Mouse (Mus musculus) midbrain, embryonic 15.5 days (tissue): ENCODE results near the gene B430306N03Rik. TPM values are rescaled to one million over a fixed set of nuclear protein-coding genes. Genes with fewer than 3 reads are reported as not detected.

ENCODE experiments used
- ATAC-seq: fragments of 200-750 bp; cut with Nextera tagmentation; replicated peaks from 2 replicates; pipeline ENCODE4 v1.8.0; 2017; ENCODE audit warnings: moderate TSS enrichment
- H3K27ac ChIP-seq: fragments of 300-500 bp; sonication (generic); 2 replicates; pipeline ENCODE4 v1.5.1; 2015; ENCODE audit warnings: mild to moderate bottlenecking, inconsistent platforms
- H3K27me3 ChIP-seq: fragments of 300-500 bp; sonication (generic); replicated peaks from 2 replicates; pipeline ENCODE4 v1.6.1; 2015; ENCODE audit warnings: inconsistent platforms
- H3K36me3 ChIP-seq: fragments of 300-500 bp; sonication (generic); replicated peaks from 2 replicates; pipeline ENCODE4 v1.6.1; 2015; ENCODE audit warnings: inconsistent platforms
- H3K4me1 ChIP-seq: fragments of 300-500 bp; sonication (generic); 2 replicates; pipeline ENCODE4 v1.6.1; 2015; ENCODE audit warnings: inconsistent platforms
- H3K4me2 ChIP-seq: fragments of 300-500 bp; sonication (generic); 2 replicates; pipeline ENCODE4 v1.6.1; 2015; ENCODE audit warnings: inconsistent platforms, mild to moderate bottlenecking, moderate library complexity
- H3K4me3 ChIP-seq: fragments of 300-500 bp; sonication (generic); 2 replicates; pipeline ENCODE4 v1.5.1; 2015; ENCODE audit warnings: mild to moderate bottlenecking, inconsistent platforms
- H3K9ac ChIP-seq: fragments of 300-500 bp; sonication (generic); 2 replicates; pipeline ENCODE4 v1.6.1; 2015; ENCODE audit warnings: mild to moderate bottlenecking, inconsistent platforms
- H3K9me3 ChIP-seq: fragments of 300-500 bp; sonication (generic); 2 replicates; pipeline ENCODE4 v1.6.1; 2016; ENCODE audit warnings: inconsistent platforms
- WGBS: fragments of 180-500 bp; shearing (Covaris S2); methylation state at CpG from one replicate; pipeline ENCODE4 v1.1.7; 2015; ENCODE audit warnings: mixed read lengths; 5-methylcytosine and 5-hydroxymethylcytosine counted together
- polyA plus RNA-seq: library from polyadenylated mRNA; unstranded; fragments of >200 nt; fragmentation: Nextera tagmentation; extraction: Ambion mirVana; gene quantifications from 2 replicates; pipeline ENCODE4 v1.2.1, GENCODE M21; 2015

The B430306N03Rik gene
- polyA plus RNA-seq, 1 experiment from 2014 or later, result 0.09 TPM

GRCm38 (mm10) chr17:48321279-48321678, 5.3 kb downstream of the B430306N03Rik start:
- H3K4me2 ChIP-seq, result no peak overlapping the region
- H3K9ac ChIP-seq, result no peak overlapping the region
- 90% methylated on average over 2 of the region's 2 CpGs for WGBS
- H3K4me1 ChIP-seq, result no peaks in the 10 kb centered on the region
- no peak overlapping the region for H3K27ac ChIP-seq
- H3K9me3 ChIP-seq, result no peaks in the 10 kb centered on the region
- H3K27me3 ChIP-seq, result no peaks in the 10 kb centered on the region
- H3K4me3 ChIP-seq, result no peak overlapping the region
- H3K36me3 ChIP-seq, result no peaks in the 10 kb centered on the region
- no peak for ATAC-seq

DNA sequence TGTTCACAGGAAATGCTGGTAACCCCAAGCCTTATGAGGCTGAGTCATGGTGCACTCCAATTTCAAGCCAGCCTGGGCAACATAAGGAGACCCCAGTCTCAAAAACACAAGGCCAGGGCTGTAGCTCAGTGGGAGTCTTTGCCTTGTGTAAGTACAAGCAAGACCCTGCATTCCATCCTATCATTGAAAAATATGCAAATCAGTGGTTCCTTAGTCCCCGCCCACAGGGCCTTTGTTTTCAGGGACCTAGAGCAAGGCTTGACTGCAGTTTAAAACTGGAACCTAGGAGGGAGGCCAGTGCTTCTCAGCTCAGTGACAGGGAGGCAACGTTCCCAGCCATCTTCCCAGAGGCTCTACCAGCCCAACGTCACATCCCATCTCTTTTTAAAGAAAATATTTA, 7.3 kb downstream of the B430306N03Rik start:
- Histone ChIP-seq H3K4me1 (no peaks in the 10 kb centered on the region), H3K9ac (no peak overlapping the region), H3K9me3 (no peaks in the 10 kb centered on the region), H3K36me3 (no peaks in the 10 kb centered on the region), H3K27ac (no peak overlapping the region), H3K4me2 (no peak overlapping the region), H3K27me3 (no peaks in the 10 kb centered on the region), H3K4me3 (no peak overlapping the region)
- WGBS, result 62% methylated on average over 3 of the region's 3 CpGs
- no peak for ATAC-seq

DNA sequence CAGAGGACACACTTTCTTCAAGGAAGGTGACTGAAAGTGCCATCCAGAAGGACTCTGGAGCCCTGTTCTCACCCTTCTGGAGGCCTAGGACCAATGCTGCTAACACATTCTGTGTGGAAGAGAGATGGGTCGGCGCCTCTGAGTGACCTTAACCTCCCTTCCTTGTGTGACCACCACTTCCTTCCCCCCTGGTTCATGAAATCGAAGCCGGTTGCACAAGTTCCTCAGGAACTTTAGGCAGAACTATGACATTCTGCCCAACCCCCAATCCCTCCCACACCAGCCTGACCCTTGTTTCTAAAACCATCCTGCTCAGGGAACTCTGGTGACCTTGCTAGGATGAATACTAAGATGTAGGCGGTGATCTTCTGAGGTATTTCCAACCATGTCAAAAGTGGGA, 8.3 kb downstream of the B430306N03Rik start:
- Histone ChIP-seq H3K9ac (no peak overlapping the region), H3K36me3 (no peaks in the 10 kb centered on the region), H3K27ac (no peak overlapping the region), H3K27me3 (no peaks in the 10 kb centered on the region), H3K4me3 (no peak overlapping the region), H3K9me3 (no peaks in the 10 kb centered on the region), H3K4me2 (no peak overlapping the region), H3K4me1 (no peaks in the 10 kb centered on the region)
- no peak for ATAC-seq
- 92% methylated on average over 5 of the region's 5 CpGs for WGBS

DNA sequence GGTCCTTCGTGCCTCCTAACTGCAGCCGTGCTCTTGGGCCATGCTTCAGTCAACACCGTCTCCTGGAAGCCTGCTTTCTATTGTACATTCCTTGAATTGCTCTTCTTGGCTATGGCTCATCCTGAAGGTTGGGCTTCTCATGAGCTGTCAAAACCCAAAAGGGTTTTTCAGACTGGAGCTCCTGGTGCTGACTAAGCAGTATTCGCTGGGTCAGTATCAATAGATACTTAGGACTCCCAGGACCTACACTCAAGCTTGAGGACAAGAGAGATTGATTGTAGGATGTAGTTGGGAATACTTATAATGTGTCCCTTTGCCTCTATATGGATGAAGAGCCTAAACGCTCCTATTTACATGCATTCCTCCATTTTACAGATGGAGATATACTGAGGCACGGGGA, 9.2 kb downstream of the B430306N03Rik start:
- ATAC-seq, result no peak
- Histone ChIP-seq H3K4me2 (no peak overlapping the region), H3K27ac (no peak overlapping the region), H3K27me3 (no peaks in the 10 kb centered on the region), H3K4me3 (no peak overlapping the region), H3K9ac (no peak overlapping the region), H3K9me3 (no peaks in the 10 kb centered on the region), H3K4me1 (no peaks in the 10 kb centered on the region), H3K36me3 (no peaks in the 10 kb centered on the region)
- WGBS, result 94% methylated on average over 6 of the region's 6 CpGs

- no peaks in the 10 kb centered on the region for H3K4me1 ChIP-seq
- no peak overlapping the region for H3K4me3 ChIP-seq
- no peak overlapping the region for H3K4me2 ChIP-seq
- no peak overlapping the region for H3K27ac ChIP-seq
- H3K27me3 ChIP-seq, result no peaks in the 10 kb centered on the region
- no peaks in the 10 kb centered on the region for H3K36me3 ChIP-seq
- H3K9ac ChIP-seq, result no peak overlapping the region
- H3K9me3 ChIP-seq, result no peaks in the 10 kb centered on the region
- ATAC-seq, result no peak
- WGBS, result 90% methylated on average over 11 of the region's 11 CpGs
Measured at GRCm38 (mm10) chr17:48325638-48326037, 9.7 kb downstream of the B430306N03Rik start.

DNA sequence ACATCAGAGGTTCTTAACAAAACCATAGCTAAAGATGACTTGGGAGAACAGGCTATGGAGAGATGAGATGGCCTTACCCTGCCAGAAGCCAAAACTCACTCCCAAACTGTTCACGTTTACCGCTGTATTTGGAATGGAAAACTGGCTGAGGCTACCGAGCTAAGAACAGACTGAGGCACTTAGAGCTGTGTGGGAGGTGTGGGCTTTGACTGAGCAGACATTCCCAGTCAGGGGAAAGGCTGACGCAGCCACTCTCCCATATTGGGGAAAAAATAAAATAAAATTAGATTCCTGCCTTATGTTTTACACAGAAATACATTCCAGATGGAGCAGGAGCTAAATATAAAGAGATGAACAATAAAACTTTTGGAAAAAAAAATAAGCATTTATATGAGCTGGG, 10.7 kb downstream of the B430306N03Rik start:
- Histone ChIP-seq H3K27me3 (no peaks in the 10 kb centered on the region), H3K4me1 (no peaks in the 10 kb centered on the region), H3K27ac (no peak overlapping the region), H3K9ac (no peak overlapping the region), H3K36me3 (no peaks in the 10 kb centered on the region), H3K4me3 (no peak overlapping the region), H3K4me2 (no peak overlapping the region), H3K9me3 (no peaks in the 10 kb centered on the region)
- 79% methylated on average over 4 of the region's 4 CpGs for WGBS
- no peak for ATAC-seq

GRCm38 (mm10) chr17:48332524-48332923, 16.6 kb downstream of the B430306N03Rik start:
- 94% methylated on average over 2 of the region's 2 CpGs for WGBS
- no peaks in the 10 kb centered on the region for H3K4me1 ChIP-seq
- no peak for ATAC-seq
- no peaks in the 10 kb centered on the region for H3K9me3 ChIP-seq
- no peak overlapping the region for H3K4me2 ChIP-seq
- no peaks in the 10 kb centered on the region for H3K27me3 ChIP-seq
- H3K36me3 ChIP-seq, result no peaks in the 10 kb centered on the region
- no peak overlapping the region for H3K4me3 ChIP-seq
- H3K27ac ChIP-seq, result no peak overlapping the region
- H3K9ac ChIP-seq, result no peak overlapping the region

GRCm38 (mm10) chr17:48334186-48334585, 18.2 kb downstream of the B430306N03Rik start:
- Histone ChIP-seq H3K27ac (no peak overlapping the region), H3K9me3 (no peaks in the 10 kb centered on the region), H3K4me3 (no peak overlapping the region), H3K36me3 (no peaks in the 10 kb centered on the region), H3K9ac (no peak overlapping the region), H3K4me1 (no peaks in the 10 kb centered on the region), H3K4me2 (no peak overlapping the region), H3K27me3 (no peaks in the 10 kb centered on the region)
- 84% methylated on average over 4 of the region's 4 CpGs for WGBS
- no peak for ATAC-seq

- Histone ChIP-seq H3K4me1 (no peaks in the 10 kb centered on the region), H3K9me3 (no peaks in the 10 kb centered on the region), H3K36me3 (no peaks in the 10 kb centered on the region), H3K4me3 (no peak overlapping the region), H3K27ac (no peak overlapping the region), H3K9ac (no peak overlapping the region), H3K27me3 (no peaks in the 10 kb centered on the region), H3K4me2 (no peak overlapping the region)
- WGBS, result 3% methylated on average over 6 of the region's 6 CpGs
- no peak for ATAC-seq
Measured at GRCm38 (mm10) chr17:48336857-48337256, 20.9 kb downstream of the B430306N03Rik start.

- Histone ChIP-seq H3K27me3 (no peaks in the 10 kb centered on the region), H3K27ac (no peak overlapping the region), H3K4me2 (no peak overlapping the region), H3K36me3 (no peaks in the 10 kb centered on the region), H3K4me3 (no peak overlapping the region), H3K9ac (no peak overlapping the region), H3K4me1 (no peaks in the 10 kb centered on the region), H3K9me3 (no peaks in the 10 kb centered on the region)
- WGBS, result 83% methylated on average over 1 of the region's 1 CpGs
- no peak for ATAC-seq
Measured at GRCm38 (mm10) chr17:48340267-48340666, 24.3 kb downstream of the B430306N03Rik start.

- Histone ChIP-seq H3K4me2 (no peak overlapping the region), H3K27ac (no peak overlapping the region), H3K36me3 (no peaks in the 10 kb centered on the region), H3K4me3 (no peak overlapping the region), H3K27me3 (no peaks in the 10 kb centered on the region), H3K9me3 (no peaks in the 10 kb centered on the region), H3K4me1 (no peaks in the 10 kb centered on the region), H3K9ac (no peak overlapping the region)
- WGBS, result 75% methylated on average over 3 of the region's 3 CpGs
- ATAC-seq, result no peak
Measured at GRCm38 (mm10) chr17:48341947-48342346, 26.0 kb downstream of the B430306N03Rik start.

GRCm38 (mm10) chr17:48343065-48343464, 27.1 kb downstream of the B430306N03Rik start:
- Histone ChIP-seq H3K9me3 (no peaks in the 10 kb centered on the region), H3K36me3 (no peaks in the 10 kb centered on the region), H3K27me3 (no peaks in the 10 kb centered on the region), H3K4me3 (no peak overlapping the region), H3K27ac (no peak overlapping the region), H3K9ac (no peak overlapping the region), H3K4me1 (no peaks in the 10 kb centered on the region), H3K4me2 (no peak overlapping the region)
- 91% methylated on average over 2 of the region's 2 CpGs for WGBS
- ATAC-seq, result no peak

GRCm38 (mm10) chr17:48345824-48346223, 29.9 kb downstream of the B430306N03Rik start:
- H3K36me3 ChIP-seq, result no peaks in the 10 kb centered on the region
- ATAC-seq, result no peak
- 82% methylated on average over 4 of the region's 4 CpGs for WGBS

DNA sequence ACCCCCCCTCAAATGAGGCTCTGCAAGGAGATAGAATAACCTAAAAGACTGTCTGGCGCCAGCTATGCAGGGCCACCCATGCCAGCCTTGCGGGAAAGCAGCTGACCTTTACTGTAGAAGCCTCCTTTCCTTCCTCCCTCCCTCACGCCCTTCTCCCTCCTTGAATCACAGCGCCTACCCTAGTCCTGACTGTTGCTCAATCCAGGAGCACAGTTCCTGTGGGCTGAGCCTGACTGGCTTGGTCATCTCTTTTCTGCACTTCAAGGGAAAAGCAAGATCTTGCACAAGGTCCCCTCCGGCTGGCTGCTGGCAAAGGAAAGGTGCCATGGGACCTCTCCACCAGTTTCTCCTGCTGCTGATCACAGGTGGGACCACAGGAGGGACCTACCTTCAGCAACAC, 30.3 kb downstream of the B430306N03Rik start, which contains the start of gene Trem2:
TSS of gene Trem2 (plus strand) at position 171 of the 400 bp plus-strand sequence.
- no peak within 1 kb of the TSS for H3K4me3 ChIP-seq
- no peak for ATAC-seq
- 79% methylated on average over 5 of the region's 5 CpGs for WGBS

More at GRCm38 (mm10) chr17:48345824-48346223, 29.9 kb downstream of the B430306N03Rik start:
- Histone ChIP-seq H3K4me1 (no peaks in the 10 kb centered on the region), H3K9me3 (no peaks in the 10 kb centered on the region), H3K4me3 (no peak overlapping the region), H3K4me2 (no peak overlapping the region), H3K27ac (no peak overlapping the region), H3K9ac (no peak overlapping the region), H3K27me3 (no peaks in the 10 kb centered on the region)

More for the DNA sequence above, 30.3 kb downstream of the B430306N03Rik start, which contains the start of gene Trem2:
- H3K27ac ChIP-seq, result no peak within 1 kb of the TSS
- H3K36me3 ChIP-seq, result no peaks in the 10 kb centered on the region
- no peak within 1 kb of the TSS for H3K9ac ChIP-seq
- H3K4me2 ChIP-seq, result no peak within 1 kb of the TSS
- H3K4me1 ChIP-seq, result no peaks in the 10 kb centered on the region
- H3K27me3 ChIP-seq, result no peaks in the 10 kb centered on the region
- no peaks in the 10 kb centered on the region for H3K9me3 ChIP-seq
